Mouse (Mus musculus) ovary, postnatal 36 days (tissue): Measurements from ENCODE around the gene Aox1.
"Not testable (repeated sequence)": the region's sequence is repeated elsewhere in the genome, so short reads cannot be mapped to it uniquely, and the experiment has no call there.

Experiments
- DNase-seq: peaks from one replicate; pipeline ENCODE4 v3.0.0; 2022; ENCODE audit warnings: low spot score, mixed read lengths

The Aox1 gene

DNA sequence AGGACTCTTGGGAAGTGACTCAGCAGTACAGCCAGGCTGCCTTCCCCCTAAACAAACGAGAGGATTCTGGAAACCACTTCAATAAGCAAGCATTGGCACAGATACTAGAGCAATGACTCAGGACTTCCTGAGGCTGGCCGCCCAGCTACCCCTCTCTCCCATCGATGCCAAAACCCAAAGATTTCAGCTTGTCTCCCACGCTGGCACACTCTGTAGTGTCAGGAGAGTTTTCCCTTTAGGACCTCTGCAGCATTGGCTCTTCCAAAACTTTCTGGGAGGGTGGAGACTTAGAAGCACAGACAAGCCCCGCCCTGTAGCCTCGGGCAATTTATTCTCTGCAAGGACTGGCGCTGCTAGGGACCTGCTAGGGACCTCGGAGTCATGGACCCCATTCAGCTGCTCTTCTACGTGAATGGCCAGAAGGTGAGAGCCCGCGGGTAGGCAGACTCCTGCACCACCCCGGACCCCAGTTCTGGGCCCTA is at the start of gene Aox1:
TSS of gene Aox1 (plus strand) at position 296 of the 482 bp plus-strand sequence.
- DNase-seq: peak; percentile 67

DNA sequence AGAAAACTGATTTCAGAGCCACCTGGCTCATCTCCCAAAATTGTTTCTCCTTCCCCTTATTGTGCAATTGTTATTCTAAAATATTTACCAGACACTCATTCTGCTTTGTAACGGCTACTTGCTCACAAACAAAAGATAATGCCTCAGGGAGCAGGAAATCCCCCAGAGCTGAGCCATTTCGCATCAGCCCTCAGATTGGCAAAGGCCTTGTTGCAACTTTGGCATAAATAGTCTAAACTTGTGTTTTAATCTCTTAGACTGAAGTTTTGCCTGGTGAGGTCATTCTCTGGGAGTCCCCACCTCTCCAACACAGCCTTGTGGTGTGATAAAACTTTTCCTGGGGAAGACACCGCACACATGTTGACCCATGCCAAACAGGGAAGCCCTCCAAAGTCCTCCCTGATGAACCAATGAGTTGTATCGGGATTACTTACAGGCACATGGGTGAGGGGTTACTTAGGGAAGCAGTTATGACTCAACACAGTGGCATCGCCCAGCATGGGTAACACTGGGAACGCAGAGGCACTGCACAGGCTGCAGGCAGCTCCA is 40.6 kb upstream of the Aox1 start:
- DNase-seq: peak; percentile 8

DNA sequence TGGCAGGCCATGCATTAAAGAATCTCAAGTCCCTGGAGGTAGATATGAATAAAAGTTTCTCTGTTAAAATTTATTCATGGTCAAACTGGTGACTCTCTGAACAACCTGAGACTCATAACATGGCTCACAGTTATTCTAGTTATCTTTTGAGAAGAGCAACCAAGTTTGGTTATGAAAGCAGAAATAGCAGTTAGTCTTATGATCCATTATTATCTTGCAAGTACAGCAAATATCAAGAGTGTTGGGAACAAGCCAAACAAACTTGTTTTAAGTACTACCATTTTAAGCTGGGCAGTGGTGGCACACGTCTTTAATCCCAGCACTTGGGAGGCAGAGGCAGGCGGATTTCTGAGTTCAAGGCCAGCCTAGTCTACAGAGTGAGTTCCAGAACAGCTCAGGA is 38.5 kb upstream of the Aox1 start:
- no peak for DNase-seq

DNA sequence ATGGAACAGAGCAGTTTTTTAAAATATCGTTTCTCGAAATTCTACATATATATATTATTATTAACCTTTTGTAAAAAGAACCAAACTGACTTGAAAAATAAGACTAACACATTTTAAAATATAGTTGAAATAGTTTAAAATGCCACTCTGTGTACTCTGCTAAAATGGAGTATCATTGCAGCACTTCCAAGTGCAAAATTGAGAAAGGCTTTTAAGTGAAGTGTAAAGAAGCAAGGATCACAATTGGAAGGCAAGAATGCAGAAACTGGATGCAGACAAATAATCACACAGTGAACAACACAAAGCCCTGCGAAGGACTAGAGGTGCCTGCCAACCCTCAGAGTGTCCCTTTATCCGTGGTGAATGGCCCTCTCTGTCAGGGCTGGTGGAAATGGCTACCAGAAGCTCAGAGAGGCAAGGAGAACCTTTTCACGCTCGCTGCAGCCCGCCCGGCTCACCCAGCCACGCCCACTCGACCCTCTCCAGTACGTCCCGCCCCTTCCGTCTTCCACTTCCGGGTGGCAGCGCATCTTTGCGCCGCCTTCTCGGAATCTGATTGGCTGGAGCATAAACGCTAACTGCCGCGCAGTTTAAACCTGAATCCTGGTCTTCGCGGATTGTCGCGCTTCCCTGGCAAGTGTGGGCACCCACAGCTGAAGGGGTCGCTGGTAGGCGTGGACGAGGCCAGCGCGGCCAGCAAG is 34.1 kb upstream of the Aox1 start, which contains the start of gene Sgo2a:
TSS of gene Sgo2a (plus strand) at position 540 of the 701 bp plus-strand sequence.
- peak; percentile 90 for DNase-seq

DNA sequence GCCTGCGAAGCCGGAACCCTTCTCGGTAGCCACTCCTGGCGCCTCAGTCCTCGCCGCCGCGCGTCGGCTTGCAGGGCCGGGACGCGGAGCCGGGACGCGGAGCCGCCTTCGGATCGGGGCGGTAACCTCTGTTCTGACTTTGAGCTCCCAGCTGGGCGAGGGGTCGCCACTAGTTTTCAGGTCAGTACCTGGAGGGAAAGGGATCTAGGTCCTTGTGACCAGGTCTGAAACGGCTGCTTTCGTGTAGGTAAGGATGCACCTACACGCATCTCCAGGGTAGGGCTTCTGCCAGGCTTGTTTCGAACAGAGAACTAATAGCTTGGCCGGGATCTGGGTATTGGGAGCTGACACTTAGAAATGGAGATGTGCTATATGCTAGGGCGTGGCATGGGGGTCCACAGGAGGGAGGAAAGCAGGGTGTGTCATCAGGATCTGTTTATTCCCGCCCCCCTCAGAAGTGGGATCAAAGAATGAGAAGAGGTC is 33.6 kb upstream of the Aox1 start:
- DNase-seq: no peak

DNA sequence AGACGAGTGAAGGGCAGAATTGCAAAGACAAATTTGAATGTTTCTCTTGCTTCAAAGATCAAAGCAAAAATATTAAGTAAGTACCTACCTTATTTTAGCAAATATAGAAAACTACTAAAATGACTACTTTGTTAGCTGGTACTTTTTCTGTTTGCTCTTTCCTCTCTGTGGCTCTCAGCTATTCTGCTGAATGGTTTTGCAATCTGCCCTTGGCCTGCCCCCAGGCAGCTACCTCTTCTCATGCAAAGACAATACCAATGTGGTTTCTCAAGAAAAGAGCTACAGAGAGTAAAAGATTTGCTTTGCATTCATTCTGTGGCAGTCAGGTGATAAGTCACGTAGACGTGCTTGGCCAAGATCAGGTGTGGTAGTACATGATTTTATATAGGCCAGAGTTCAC is 31.6 kb upstream of the Aox1 start:
- no peak for DNase-seq

DNA sequence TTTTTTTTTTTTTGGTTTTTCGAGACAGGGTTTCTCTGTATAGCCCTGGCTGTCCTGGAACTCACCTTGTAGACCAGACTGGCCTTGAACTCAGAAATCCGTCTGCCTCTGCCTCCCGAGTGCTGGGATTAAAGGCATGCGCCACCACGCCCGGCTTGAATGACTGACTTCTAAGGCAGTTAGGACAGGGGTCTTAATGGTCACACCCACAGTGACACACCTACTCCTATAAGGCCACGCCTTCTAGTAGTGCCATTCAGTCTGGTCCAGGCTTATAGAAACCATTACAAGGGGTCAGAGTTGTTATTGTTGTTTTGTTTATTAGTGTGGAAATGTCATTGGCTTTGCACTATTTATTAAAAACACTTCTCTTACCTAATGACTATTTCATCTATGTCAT is 23.3 kb upstream of the Aox1 start:
- not testable (repeated sequence) for DNase-seq

DNA sequence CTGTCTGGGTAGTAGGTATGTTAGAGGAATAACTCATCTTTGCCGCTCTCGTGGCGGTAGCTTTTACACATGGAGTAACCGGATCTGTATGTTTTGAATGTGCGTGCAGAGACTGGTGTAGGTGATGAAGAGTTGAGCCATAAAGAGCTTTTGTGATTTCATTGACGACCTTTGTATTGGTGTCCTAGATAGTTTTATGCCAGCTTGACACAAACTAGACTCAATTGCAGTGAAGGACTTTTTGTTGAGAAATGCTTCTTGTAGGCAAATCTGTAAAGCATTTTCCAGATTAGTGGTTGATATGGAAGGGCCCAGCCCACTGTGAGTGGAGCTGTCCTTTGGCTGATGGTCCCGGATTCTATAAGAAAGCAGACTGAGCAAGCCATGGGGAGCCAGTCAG is 10.9 kb upstream of the Aox1 start, which contains the start of gene Kctd18:
TSS of gene Kctd18 (minus strand) at position 101 of the 400 bp plus-strand sequence.
- DNase-seq: no peak

DNA sequence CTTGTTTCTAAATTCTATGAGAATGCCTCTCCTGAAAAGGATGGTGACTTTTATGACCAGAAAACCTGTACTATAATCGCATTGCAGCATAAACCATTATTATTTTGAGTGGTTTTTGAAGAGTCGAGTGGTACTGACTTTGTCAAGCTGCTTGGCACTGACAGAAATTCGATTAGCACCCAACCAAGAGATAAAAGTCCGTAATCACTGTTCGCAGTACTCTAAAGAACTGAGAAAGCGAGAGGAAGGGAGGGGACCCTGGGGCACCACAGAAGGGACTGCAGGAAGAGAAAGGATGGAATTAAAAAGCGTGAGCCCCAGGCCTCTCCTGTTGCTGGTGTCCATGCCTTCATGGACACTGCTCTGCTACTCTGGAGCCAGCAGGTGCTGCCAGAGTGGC is 2.0 kb upstream of the Aox1 start:
- DNase-seq: no peak

DNA sequence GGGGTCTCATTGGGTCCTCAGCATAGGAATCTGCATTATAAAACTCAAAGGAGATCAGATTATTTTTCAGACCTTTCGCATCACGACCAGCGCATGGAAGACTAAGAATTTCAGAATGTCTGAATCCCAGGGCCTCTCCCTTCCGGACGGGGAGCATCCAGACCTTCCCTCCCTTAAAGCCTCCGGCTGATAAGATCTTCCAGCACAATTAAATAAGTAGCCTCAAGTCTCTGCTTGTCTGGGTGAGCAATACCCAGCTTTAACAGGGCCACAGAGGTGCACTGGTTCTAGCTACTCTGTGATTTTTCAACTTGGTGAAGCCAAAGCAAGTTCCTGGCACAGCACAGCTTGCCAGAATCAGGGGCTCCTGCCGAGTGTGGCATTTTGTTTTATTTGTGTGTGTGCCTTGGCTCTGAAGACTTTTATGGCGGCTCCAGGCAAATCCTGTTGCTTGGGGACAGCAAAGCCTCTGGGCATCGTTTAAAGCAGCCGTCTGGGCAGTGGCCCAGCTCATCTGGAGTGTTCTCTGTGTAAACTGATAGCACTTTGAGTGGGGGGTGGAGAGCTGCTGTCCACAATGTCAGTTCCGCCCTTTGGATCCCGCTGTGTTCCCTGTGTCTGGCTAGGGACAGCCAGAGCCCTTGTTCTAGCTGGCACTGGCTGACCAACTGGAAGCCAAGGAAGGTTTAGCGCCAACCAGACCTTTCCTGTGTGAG is 583 bp downstream of the Aox1 start:
- DNase-seq: peak; percentile 53

DNA sequence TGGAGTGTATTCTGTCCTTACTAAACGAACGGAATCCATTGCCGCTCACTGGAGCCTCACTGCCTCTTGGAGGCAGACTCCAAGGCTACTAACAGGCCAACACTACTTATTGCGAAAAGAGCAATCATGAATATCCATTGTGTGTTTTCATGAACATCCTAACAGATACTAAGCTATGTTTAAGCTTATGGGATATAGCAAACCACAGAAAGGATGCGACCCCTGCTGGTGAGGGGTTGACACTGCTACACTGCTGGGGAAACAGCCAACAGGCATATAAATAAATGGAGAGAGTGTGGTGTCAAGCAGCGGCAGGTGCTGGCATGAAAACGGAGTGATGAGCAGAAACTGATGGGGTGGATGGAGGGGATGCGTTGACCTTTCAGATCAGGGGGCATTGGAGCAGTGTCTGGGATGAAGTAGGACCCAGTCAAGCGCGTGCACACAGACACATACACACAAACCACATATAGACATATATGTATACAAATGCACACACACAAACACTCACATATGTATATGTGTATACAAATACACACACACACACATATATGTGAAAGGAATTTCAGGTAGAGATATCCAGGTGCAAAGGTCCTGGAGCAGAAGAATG is 1.5 kb downstream of the Aox1 start:
- DNase-seq: peak; percentile 41

DNA sequence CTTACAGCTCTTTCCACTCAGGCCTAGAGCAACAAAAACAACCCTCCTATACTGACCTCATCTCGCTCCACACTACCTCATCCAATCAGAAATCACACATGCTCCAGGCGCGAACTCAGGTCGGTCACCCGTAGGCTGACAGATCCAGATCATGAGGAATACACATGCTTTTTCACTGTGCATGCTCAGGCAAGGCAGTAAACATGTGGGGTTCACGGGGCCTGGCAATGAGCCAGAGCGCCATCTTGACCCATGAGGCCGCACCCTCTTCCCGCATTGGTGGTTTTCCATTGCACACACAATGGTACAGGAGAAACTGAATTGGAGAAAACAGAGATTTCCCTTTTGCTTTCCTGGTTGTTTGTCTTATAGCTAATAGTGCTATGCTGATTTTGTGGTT is 7.6 kb downstream of the Aox1 start:
- DNase-seq: not testable (repeated sequence)

DNA sequence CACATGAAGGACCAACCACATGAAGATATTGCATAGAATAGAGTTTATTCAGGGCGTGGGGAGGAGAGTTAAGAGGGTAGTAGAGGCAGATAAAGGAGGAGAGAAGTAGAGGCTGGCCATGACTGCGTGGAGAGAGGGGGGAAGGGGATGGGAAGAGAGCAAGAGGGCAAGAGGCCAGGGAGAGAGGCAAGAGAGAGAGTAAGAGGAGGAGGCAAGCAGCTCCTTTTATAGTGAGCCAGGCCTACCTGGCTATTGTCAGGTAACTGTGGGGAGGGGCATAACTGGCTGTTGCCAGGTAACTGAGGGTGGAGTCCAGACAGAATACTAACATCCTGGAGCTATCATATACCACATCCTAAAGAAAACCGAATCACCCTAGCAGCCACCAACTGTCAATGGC is 15.3 kb downstream of the Aox1 start:
- no peak for DNase-seq

DNA sequence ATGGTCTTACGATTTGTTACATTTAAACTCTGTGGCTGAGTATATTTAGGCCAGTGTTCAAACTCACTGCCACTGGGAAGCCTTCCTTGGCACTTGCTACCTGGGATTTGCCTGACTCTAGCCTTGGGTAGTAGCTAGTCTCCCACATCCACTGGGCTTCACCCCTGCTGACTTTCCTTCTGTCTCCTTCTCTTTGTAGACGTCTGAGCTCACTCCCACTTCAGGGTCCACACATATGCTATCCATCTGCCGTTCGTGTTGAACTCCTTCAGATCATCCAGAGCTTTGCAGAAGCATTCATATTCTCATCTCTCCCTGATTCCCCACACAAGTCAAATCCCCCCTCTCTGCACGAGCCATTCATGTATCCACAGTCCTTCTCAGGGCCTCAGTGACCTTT is 15.8 kb downstream of the Aox1 start:
- no peak for DNase-seq

DNA sequence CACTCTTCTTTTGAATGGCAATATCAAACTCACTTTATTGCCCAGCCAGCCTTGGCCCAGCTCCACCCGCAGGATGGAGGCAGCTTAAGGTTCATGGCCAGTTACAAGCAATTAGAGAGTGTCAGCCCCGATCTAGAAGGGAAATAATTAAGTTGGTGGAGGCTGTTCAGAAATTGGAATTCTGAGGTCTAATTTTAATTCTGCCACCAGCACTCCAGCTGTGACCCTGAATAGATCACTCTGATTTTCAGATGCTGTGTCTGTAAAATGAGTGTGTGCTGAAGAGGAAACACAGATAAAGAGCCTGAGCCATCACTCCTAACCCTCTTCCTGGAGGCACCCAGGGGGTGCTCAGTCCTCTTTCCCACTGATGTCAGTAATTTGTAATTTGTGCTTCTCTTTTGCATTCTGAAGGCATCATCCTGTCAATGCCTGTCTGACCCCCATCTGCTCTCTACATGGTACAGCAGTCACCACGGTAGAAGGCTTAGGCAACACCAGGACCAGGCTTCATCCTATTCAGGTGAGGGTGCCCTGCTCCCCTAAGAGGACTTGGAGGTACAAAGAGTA is 17.1 kb downstream of the Aox1 start:
- no peak for DNase-seq

DNA sequence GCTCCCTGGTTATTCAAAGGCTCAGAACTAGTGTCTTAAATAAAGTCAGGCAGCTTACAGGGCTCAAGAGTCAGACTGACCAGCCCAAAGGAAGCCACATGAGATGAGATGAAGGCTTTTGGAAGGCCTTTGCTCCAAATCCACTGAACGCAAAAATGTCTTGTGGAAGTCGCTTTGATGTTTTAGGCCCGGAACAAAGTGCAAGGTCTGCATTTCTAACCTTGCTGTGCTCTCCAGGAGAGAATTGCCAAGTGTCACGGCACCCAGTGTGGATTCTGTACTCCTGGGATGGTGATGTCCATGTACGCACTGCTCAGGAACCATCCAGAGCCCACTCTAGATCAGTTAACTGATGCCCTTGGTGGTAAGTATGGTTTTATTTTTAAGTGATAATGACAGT is 19.4 kb downstream of the Aox1 start:
- DNase-seq: no peak

DNA sequence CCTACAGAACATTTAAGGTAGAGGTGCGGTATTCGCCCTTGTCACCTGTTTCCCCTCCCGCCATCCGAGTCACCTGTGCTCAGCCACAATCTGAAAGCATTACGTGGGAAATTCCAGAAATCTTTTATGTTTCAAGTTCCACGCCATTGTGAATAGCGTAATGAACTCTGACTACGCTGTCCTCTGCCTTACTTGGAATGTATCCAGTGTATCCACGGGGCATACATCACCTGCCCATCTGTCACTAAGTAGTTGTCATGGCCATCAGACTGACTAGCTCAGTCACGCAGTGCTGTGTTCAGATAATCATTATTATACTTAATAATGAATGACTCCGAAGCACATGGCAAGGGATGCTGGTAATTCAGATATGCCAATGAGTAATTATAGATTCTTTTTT is 25.9 kb downstream of the Aox1 start:
- no peak for DNase-seq

DNA sequence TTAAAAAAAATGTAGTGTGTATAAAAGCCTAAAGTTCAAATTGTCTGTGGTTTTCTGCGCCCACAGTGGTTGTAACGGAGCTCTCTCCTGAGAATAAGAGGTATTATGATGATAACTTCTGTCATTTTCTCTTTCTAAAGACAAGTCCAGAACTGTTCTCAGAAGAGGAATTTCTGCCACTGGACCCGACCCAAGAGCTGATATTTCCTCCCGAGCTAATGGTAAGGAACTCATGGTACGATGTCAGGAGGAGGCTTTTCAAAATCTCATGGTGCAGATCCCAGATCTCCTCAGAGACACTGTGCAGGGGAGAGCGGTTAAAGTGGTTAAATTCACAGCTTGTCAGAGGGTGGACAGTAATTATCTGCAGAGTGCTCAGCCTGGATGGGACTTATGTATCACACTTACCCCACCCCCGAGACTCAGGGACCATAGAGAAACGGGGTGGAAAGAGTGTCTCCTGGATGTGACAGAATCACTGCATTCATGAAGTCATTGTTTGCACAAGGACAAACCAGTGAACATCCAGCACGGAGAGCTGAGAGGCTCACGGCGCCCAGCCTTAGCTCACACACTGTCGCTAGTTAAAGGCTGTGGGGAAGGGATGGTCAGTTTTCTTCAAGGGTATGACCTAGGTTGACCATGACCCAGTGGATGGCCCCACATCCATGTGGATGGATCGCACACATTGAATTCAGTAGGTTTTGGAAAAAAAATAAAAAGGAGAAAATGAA is 26.5 kb downstream of the Aox1 start:
- no peak for DNase-seq

DNA sequence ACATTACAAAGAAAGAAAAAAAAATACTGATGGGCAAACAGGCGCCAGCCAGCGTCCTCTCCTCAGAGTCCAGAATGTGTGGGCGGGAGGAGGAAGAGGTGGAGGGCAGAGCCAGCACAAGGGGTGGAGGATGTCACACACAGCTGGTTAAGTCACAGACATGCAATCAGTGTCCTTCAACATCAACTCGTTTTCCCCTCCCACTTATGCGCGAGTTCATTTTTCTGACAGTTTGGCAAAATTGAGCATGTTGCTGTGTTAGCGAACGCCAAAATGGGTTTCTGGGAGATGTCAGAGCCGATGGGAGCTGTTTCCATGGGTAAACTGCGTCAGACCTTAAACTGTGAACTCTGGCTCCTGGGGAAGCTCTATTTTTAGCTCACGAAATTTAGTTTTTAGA is 27.2 kb downstream of the Aox1 start:
- no peak for DNase-seq

DNA sequence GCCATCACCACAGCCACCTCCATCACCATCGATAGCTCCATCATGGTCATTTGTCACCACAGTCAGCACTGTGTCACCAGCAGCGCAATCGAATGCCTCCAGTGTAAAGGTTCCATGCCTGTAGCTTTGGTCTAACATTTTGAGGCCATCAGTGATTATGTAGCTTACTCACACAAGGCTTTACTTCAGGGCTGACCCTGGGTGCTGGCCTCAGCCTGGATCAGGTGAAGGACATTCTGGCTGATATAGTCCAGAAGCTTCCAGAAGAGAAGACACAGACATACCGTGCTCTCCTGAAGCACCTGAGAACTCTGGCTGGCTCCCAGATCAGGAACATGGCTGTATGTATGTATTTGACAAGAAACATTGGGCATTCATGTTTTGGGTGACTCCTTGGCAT is 29.1 kb downstream of the Aox1 start:
- DNase-seq: no peak

DNA sequence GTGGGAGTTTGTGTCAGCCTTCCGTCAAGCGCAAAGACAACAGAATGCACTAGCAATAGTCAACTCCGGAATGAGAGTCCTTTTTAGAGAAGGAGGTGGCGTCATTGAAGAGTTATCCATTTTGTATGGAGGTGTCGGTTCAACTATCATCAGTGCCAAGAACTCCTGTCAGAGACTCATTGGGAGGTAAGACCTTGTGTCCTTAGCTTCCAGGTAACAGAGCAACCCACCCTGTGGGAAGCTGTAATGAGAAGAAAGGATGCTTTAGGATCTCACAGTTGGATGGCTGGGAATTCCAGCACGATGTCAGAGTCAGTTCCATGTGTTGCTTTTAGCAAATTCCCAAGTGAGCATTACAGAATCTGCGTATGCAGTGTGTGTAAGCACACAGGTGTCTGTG is 32.4 kb downstream of the Aox1 start:
- no peak for DNase-seq

DNA sequence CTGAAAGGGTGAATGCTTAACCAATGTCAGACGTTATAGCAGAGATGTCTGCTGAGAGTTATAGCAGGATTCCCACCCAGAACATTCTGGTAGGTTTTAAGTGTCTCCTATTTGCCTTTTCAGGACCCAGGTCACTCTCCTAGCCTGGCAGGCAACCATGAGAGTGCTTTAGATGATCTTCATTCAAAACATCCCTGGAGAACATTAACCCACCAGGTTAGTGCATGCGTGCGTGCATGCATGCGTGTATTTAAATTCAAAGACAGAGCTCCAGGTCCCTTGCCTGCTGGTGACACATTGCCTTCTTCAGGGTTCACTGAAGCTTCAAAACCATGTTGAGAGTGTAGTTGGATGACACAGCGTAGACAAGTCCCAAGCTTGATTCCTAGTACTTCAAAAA is 35.4 kb downstream of the Aox1 start:
- DNase-seq: no peak
